Mouse (Mus musculus): Measurements from ENCODE around the gene Islr2. TPM values are rescaled to one million over a fixed set of nuclear protein-coding genes. Genes with fewer than 3 reads are reported as not detected.

Gene Islr2
- polyA plus RNA-seq, 1 experiment from 2014 or later = 0.13 TPM

- DNase-seq (ENCODE audit: low spot score) (peak; percentile 73), ATAC-seq (replicated peaks; ENCODE audit: low FRiP score, low read depth) (0 out of 2 replicates have a peak, but pooled peaks have one; percentile 23)
- H3K36me3 ChIP-seq (ENCODE audit: insufficient read depth, low read length) = peaks cover 64% of the 10 kb centered on the region
- H3K4me2 ChIP-seq (ENCODE audit: low read length) = no peak overlapping the region
- no peak overlapping the region for H3K27ac ChIP-seq
- H3K27me3 ChIP-seq (ENCODE audit: insufficient read depth, low read length) = no peaks in the 10 kb centered on the region
- no peaks in the 10 kb centered on the region for H3K9me3 ChIP-seq (replicated peaks; ENCODE audit: low read length)
- H3K4me3 ChIP-seq (replicated peaks; ENCODE audit: low read depth, low read length) = no peak overlapping the region
- H3K4me1 ChIP-seq (replicated peaks; ENCODE audit: insufficient read depth, low read length) = no peaks in the 10 kb centered on the region
- no peak overlapping the region for H3K9ac ChIP-seq (ENCODE audit: low read depth, low read length)
- peak; percentile 88 for TF ChIP-seq CTCF (IDR thresholded peaks at IDR 0.05; ENCODE audit: low read depth)
- 67% methylated on average over 9 of the region's 9 CpGs for whole genome bisulfite sequencing
Measured at GRCm38 (mm10) chr9:58225915-58226913, 22.1 kb upstream of the Islr2 start.

- ATAC-seq (replicated peaks; ENCODE audit: low FRiP score, low read depth) = no peak
- TF ChIP-seq CTCF (IDR thresholded peaks at IDR 0.05; ENCODE audit: low read depth) = no peak
Measured at GRCm38 (mm10) chr9:58224356-58224755, 20.2 kb upstream of the Islr2 start.

GRCm38 (mm10) chr9:58220218-58220903 lies 16.2 kb upstream of the Islr2 start:
- Histone ChIP-seq H3K27ac (no peak overlapping the region), H3K36me3 (ENCODE audit: insufficient read depth, low read length) (peaks cover 39% of the 10 kb centered on the region), H3K27me3 (ENCODE audit: insufficient read depth, low read length) (no peaks in the 10 kb centered on the region), H3K4me1 (replicated peaks; ENCODE audit: insufficient read depth, low read length) (no peaks in the 10 kb centered on the region), H3K9me3 (replicated peaks; ENCODE audit: low read length) (no peaks in the 10 kb centered on the region), H3K4me3 (replicated peaks; ENCODE audit: low read depth, low read length) (no peak overlapping the region), H3K4me2 (ENCODE audit: low read length) (no peak overlapping the region), H3K9ac (ENCODE audit: low read depth, low read length) (no peak overlapping the region)
- TF ChIP-seq CTCF (IDR thresholded peaks at IDR 0.05; ENCODE audit: low read depth) = peak; percentile 70
- ATAC-seq (replicated peaks; ENCODE audit: low FRiP score, low read depth) (no peak), DNase-seq (ENCODE audit: low spot score) (peak; percentile 74)
- 65% methylated on average over 24 of the region's 24 CpGs for WGBS

More at GRCm38 (mm10) chr9:58224356-58224755, 20.2 kb upstream of the Islr2 start:
- no peaks in the 10 kb centered on the region for H3K4me1 ChIP-seq (replicated peaks; ENCODE audit: insufficient read depth, low read length)
- WGBS = 95% methylated on average over 2 of the region's 2 CpGs
- no peak overlapping the region for H3K4me3 ChIP-seq (replicated peaks; ENCODE audit: low read depth, low read length)
- no peaks in the 10 kb centered on the region for H3K27me3 ChIP-seq (ENCODE audit: insufficient read depth, low read length)
- H3K9me3 ChIP-seq (replicated peaks; ENCODE audit: low read length) = no peaks in the 10 kb centered on the region
- no peak overlapping the region for H3K27ac ChIP-seq
- no peak overlapping the region for H3K9ac ChIP-seq (ENCODE audit: low read depth, low read length)
- H3K36me3 ChIP-seq (ENCODE audit: insufficient read depth, low read length) = peaks cover 59% of the 10 kb centered on the region
- DNase-seq (ENCODE audit: low spot score) = no peak
- H3K4me2 ChIP-seq (ENCODE audit: low read length) = no peak overlapping the region

GRCm38 (mm10) chr9:58218539-58218938 lies 14.4 kb upstream of the Islr2 start:
- ATAC-seq (replicated peaks; ENCODE audit: low FRiP score, low read depth) = no peak
- no peak for DNase-seq (ENCODE audit: low spot score)
- Histone ChIP-seq H3K4me3 (replicated peaks; ENCODE audit: low read depth, low read length) (no peak overlapping the region), H3K36me3 (ENCODE audit: insufficient read depth, low read length) (peaks cover 26% of the 10 kb centered on the region), H3K4me1 (replicated peaks; ENCODE audit: insufficient read depth, low read length) (peaks cover 7% of the 10 kb centered on the region), H3K9ac (ENCODE audit: low read depth, low read length) (no peak overlapping the region), H3K4me2 (ENCODE audit: low read length) (no peak overlapping the region), H3K27me3 (ENCODE audit: insufficient read depth, low read length) (no peaks in the 10 kb centered on the region), H3K9me3 (replicated peaks; ENCODE audit: low read length) (no peaks in the 10 kb centered on the region), H3K27ac (no peak overlapping the region)
- no peak for TF ChIP-seq CTCF (IDR thresholded peaks at IDR 0.05; ENCODE audit: low read depth)
- 89% methylated on average over 3 of the region's 3 CpGs for WGBS

- peak; percentile 68 for DNase-seq (ENCODE audit: low spot score)
- Histone ChIP-seq H3K36me3 (ENCODE audit: insufficient read depth, low read length) (peaks cover 18% of the 10 kb centered on the region), H3K27me3 (ENCODE audit: insufficient read depth, low read length) (no peaks in the 10 kb centered on the region), H3K27ac (no peak overlapping the region), H3K9ac (ENCODE audit: low read depth, low read length) (no peak overlapping the region), H3K4me1 (replicated peaks; ENCODE audit: insufficient read depth, low read length) (peaks cover 10% of the 10 kb centered on the region), H3K4me3 (replicated peaks; ENCODE audit: low read depth, low read length) (no peak overlapping the region), H3K4me2 (ENCODE audit: low read length) (no peak overlapping the region), H3K9me3 (replicated peaks; ENCODE audit: low read length) (no peaks in the 10 kb centered on the region)
- 52% methylated on average over 6 of the region's 6 CpGs for WGBS
- ATAC-seq (replicated peaks; ENCODE audit: low FRiP score, low read depth) = no peak
- peak; percentile 82 for TF ChIP-seq CTCF (IDR thresholded peaks at IDR 0.05; ENCODE audit: low read depth)
Measured at GRCm38 (mm10) chr9:58216402-58216801, 12.3 kb upstream of the Islr2 start.

- Histone ChIP-seq H3K9ac (ENCODE audit: low read depth, low read length) (no peak overlapping the region), H3K27ac (peak overlapping the region; percentile 75), H3K27me3 (ENCODE audit: insufficient read depth, low read length) (no peaks in the 10 kb centered on the region), H3K9me3 (replicated peaks; ENCODE audit: low read length) (no peaks in the 10 kb centered on the region), H3K4me2 (ENCODE audit: low read length) (0 out of 2 replicates have a peak overlapping the region, but pooled peaks have one; percentile 5), H3K36me3 (ENCODE audit: insufficient read depth, low read length) (peaks cover 8% of the 10 kb centered on the region), H3K4me1 (replicated peaks; ENCODE audit: insufficient read depth, low read length) (peaks cover 10% of the 10 kb centered on the region), H3K4me3 (replicated peaks; ENCODE audit: low read depth, low read length) (no peak overlapping the region)
- no peak for TF ChIP-seq CTCF (IDR thresholded peaks at IDR 0.05; ENCODE audit: low read depth)
- no peak for ATAC-seq (replicated peaks; ENCODE audit: low FRiP score, low read depth)
- DNase-seq (ENCODE audit: low spot score) = peak; percentile 90
- 36% methylated on average over 8 of the region's 8 CpGs for WGBS
Measured at GRCm38 (mm10) chr9:58214519-58215180, 10.5 kb upstream of the Islr2 start.
